Mouse (Mus musculus): ENCODE results near the gene Smad1. TPM values are rescaled to one million over a fixed set of nuclear protein-coding genes. Genes with fewer than 3 reads are reported as not detected.

Smad1 gene
- polyA plus RNA-seq, 1 experiment, result 0.51 TPM

- no peak for TF ChIP-seq GATA1 (IDR thresholded peaks at IDR 0.05; ENCODE audit: low read length)
Observed at GRCm38 (mm10) chr8:79370646-79371290, 28.6 kb downstream of the Smad1 start.

GRCm38 (mm10) chr8:79369163-79369562 lies 30.2 kb downstream of the Smad1 start:
- no peak for TF ChIP-seq GATA1 (IDR thresholded peaks at IDR 0.05; ENCODE audit: low read length)

- no peak for TF ChIP-seq GATA1 (IDR thresholded peaks at IDR 0.05; ENCODE audit: low read length)
Observed at GRCm38 (mm10) chr8:79367959-79368358, 31.4 kb downstream of the Smad1 start.

GRCm38 (mm10) chr8:79367350-79367749 lies 32.0 kb downstream of the Smad1 start:
- TF ChIP-seq GATA1 (IDR thresholded peaks at IDR 0.05; ENCODE audit: low read length), result no peak

GRCm38 (mm10) chr8:79366227-79366626 lies 33.1 kb downstream of the Smad1 start:
- no peak for TF ChIP-seq GATA1 (IDR thresholded peaks at IDR 0.05; ENCODE audit: low read length)

- no peak for TF ChIP-seq GATA1 (IDR thresholded peaks at IDR 0.05; ENCODE audit: low read length)
Observed at GRCm38 (mm10) chr8:79365707-79366106, 33.6 kb downstream of the Smad1 start.

DNA sequence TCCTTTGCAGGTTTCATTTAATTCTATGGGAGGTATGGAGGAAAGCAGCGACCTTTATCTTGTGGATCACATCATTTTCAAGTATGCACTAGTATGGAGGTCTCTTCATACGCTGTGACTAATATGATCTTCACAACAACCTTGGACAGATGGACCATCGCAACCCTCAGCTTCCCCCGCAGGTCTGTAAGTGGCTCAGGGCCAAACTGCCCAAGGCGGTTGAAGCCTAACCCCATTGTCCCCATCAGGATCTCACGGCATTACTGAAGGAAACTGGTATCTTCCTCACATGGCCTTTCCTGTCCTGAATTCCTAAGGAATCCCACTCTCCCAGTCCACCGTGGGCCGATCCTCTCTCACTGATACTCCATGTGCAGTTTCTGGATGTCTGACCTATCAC lies 34.5 kb downstream of the Smad1 start:
- no peak for TF ChIP-seq GATA1 (IDR thresholded peaks at IDR 0.05; ENCODE audit: low read length)

DNA sequence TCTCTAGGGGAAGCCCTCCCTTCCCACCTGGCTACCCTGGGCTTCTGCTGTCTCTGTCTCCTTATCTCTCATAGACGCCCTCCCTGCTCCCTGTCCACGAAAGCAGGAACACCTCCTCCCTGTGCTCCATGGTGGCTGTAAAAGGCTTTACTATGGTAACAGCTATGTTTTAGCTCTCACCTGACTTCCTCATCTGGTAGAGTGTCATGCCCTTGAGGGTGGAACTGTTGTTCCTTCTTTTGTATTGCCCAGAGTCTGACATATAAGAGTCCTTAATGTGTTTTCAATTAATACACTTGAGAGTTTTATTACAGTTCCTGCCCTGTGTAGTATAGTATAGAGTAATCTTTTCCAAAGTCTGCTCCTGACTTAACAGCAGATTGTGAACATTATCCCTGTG lies 36.9 kb downstream of the Smad1 start:
- TF ChIP-seq GATA1 (IDR thresholded peaks at IDR 0.05; ENCODE audit: low read length), result no peak

DNA sequence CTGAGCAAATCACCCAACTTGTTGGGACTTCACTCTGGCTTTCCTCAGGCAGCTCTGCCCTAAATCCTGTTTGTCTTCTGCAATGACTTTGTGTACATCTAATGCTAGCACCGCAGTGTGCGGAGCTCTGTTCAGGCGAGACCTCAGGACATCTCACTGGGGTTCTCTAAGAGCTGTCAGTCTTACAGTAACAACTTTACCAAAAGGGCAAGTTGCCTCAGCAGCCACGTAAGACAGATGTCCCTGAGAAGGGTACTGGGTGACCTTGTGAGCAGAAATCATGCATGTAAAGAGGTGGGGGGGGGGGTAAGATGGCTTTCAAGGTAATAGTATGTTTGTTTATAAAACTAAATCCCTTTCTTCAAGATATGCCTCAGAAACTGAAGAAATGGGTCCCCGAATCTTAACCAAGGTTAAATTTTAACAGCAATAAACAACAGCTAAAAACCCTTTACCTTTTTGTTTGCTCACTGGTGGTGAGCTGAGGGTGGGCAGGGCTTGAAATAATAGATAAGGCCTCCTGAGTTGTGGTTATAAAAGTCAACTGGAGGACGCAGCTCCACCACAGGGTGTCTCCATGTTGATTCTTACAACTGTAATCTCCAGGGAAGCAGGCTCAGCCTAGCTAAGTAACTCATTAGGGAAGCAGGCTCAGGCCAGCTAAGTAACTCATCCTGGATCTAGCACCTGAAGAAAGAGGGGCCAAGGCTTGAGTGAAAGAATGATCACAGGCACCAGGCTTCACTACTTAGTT lies 38.4 kb downstream of the Smad1 start:
- no peak for TF ChIP-seq GATA1 (IDR thresholded peaks at IDR 0.05; ENCODE audit: low read length)

- TF ChIP-seq GATA1 (IDR thresholded peaks at IDR 0.05; ENCODE audit: low read length), result no peak
Observed at GRCm38 (mm10) chr8:79360302-79360701, 39.0 kb downstream of the Smad1 start.

- TF ChIP-seq GATA1 (IDR thresholded peaks at IDR 0.05; ENCODE audit: low read length), result no peak
Observed at GRCm38 (mm10) chr8:79355721-79356434, 43.4 kb downstream of the Smad1 start.

GRCm38 (mm10) chr8:79354009-79354408 lies 45.3 kb downstream of the Smad1 start:
- TF ChIP-seq GATA1 (IDR thresholded peaks at IDR 0.05; ENCODE audit: low read length), result no peak

DNA sequence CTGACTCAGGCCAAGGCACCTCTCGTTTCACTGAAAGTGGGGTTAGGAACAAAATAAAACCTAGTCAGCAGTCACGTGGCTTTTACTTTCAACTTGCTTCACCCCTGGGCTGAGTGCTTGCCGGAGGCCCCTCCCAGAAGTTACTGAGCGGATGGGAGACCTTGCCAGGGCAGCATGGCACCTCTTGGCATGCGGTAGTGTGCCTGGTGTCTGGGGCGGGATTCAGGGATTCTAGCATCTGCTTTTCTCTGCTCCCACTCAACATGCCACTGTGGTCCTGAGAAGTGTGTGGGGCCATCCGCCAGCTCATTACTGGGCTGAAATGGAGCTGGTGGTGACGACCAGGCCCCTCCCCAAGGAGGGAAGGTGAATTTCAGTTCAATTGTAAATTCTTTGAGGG lies 47.4 kb downstream of the Smad1 start:
- TF ChIP-seq GATA1 (IDR thresholded peaks at IDR 0.05; ENCODE audit: low read length), result no peak

- no peak for TF ChIP-seq GATA1 (IDR thresholded peaks at IDR 0.05; ENCODE audit: low read length)
Observed at GRCm38 (mm10) chr8:79350805-79351204, 48.5 kb downstream of the Smad1 start.

DNA sequence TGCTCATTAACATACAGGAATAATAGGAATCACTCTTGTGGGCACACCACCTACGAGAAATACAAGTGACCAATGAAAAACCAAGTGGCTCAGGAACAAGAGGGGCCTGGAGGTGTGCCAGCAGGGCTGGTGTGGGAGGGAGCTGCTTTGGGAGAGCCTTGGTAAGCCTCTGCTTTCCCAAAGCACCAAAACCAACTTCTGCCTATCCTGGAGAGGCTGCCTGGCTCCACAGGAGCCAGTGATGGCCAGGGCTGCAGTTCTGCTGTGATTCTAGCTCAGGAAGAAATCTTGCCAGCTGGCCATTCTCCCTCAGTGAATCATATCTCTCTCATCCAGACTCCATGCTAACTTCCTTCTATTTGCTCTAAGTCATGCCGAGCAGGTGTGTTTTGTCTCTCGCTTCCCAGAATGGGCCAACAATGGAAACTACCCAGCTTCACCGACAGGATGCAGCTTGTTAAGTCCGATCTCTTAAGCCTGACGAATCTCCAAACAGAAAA lies 49.2 kb downstream of the Smad1 start:
- no peak for TF ChIP-seq GATA1 (IDR thresholded peaks at IDR 0.05; ENCODE audit: low read length)

- TF ChIP-seq GATA1 (IDR thresholded peaks at IDR 0.05; ENCODE audit: low read length), result no peak
Observed at GRCm38 (mm10) chr8:79346414-79346813, 52.9 kb downstream of the Smad1 start.
